Mouse (Mus musculus) heart, embryonic 11.5 days (tissue): ENCODE data around the gene Cacna1g. TPM values are rescaled to one million over a fixed set of nuclear protein-coding genes. Genes with fewer than 3 reads are reported as not detected.
A peak's percentile ranks its signal among the peaks of the same experiment; 100 is the strongest.

Experiments used
- ATAC-seq: fragments of 200-750 bp; cut with Nextera tagmentation; replicated peaks from 2 replicates; pipeline ENCODE4 v1.8.0; 2017; ENCODE audit warnings: moderate library complexity; ENCODE audit not compliant: insufficient number of reproducible peaks, low FRiP score, low TSS enrichment
- H3K27ac ChIP-seq: fragments of 300-500 bp; sonication (generic); 2 replicates; pipeline ENCODE4 v1.5.1; 2014; ENCODE audit warnings: mild to moderate bottlenecking, low read depth, low read length
- H3K27me3 ChIP-seq: fragments of 300-500 bp; sonication (generic); 2 replicates; pipeline ENCODE4 v1.6.1; 2014; ENCODE audit warnings: mild to moderate bottlenecking, low read length, mixed read lengths; ENCODE audit not compliant: control insufficient read depth, insufficient read depth
- H3K36me3 ChIP-seq: fragments of 300-500 bp; sonication (generic); 2 replicates; pipeline ENCODE4 v1.6.1; 2014; ENCODE audit warnings: mild to moderate bottlenecking, low read length, moderate library complexity, mixed read lengths; ENCODE audit not compliant: control insufficient read depth, insufficient read depth
- H3K4me1 ChIP-seq: fragments of 300-500 bp; sonication (generic); 2 replicates; pipeline ENCODE4 v1.6.1; 2014; ENCODE audit warnings: low read length; ENCODE audit not compliant: control insufficient read depth, insufficient read depth
- H3K4me2 ChIP-seq: fragments of 300-500 bp; sonication (generic); 2 replicates; pipeline ENCODE4 v1.6.1; 2014; ENCODE audit warnings: mild to moderate bottlenecking, moderate library complexity
- H3K4me3 ChIP-seq: fragments of 300-500 bp; sonication (generic); 2 replicates; pipeline ENCODE4 v1.5.1; 2014; ENCODE audit warnings: low read depth, low read length
- H3K9ac ChIP-seq: fragments of 300-500 bp; sonication (generic); 2 replicates; pipeline ENCODE4 v1.6.1; 2014; ENCODE audit warnings: mild to moderate bottlenecking, low read depth, low read length, moderate library complexity
- H3K9me3 ChIP-seq: fragments of 300-500 bp; sonication (generic); replicated peaks from 2 replicates; pipeline ENCODE4 v1.6.1; 2016; ENCODE audit warnings: low read length; ENCODE audit not compliant: control insufficient read depth
- WGBS: fragments of 180-500 bp; shearing (Covaris S2); extraction: QIAGEN DNeasy Blood & Tissue Kit; methylation state at CpG from one replicate; pipeline ENCODE4 v1.1.7; 2014; ENCODE audit not compliant: insufficient replicate concordance; 5-methylcytosine and 5-hydroxymethylcytosine counted together
- polyA plus RNA-seq: library from polyadenylated mRNA; unstranded; fragments of >200 nt; fragmentation: Nextera tagmentation; extraction: Ambion mirVana; gene quantifications from 2 replicates; pipeline ENCODE4 v1.2.1, GENCODE M21; 2014

Gene Cacna1g
- polyA plus RNA-seq, 1 experiment from 2014 or later, result 4.3 TPM

- H3K27ac ChIP-seq, result no peak overlapping the region
- H3K4me3 ChIP-seq, result no peak overlapping the region
- H3K27me3 ChIP-seq, result peaks cover 31% of the 10 kb centered on the region
- no peak overlapping the region for H3K9ac ChIP-seq
- WGBS, result 84% methylated on average over 9 of the region's 9 CpGs
- H3K36me3 ChIP-seq, result no peaks in the 10 kb centered on the region
- H3K9me3 ChIP-seq, result no peaks in the 10 kb centered on the region
- no peak overlapping the region for H3K4me2 ChIP-seq
- ATAC-seq, result no peak
- H3K4me1 ChIP-seq, result no peaks in the 10 kb centered on the region
These were observed 10.6 kb upstream of the Cacna1g start for GRCm38 (mm10) chr11:94484636-94485035.

- Histone ChIP-seq H3K27me3 (peaks cover 34% of the 10 kb centered on the region), H3K36me3 (no peaks in the 10 kb centered on the region), H3K9me3 (no peaks in the 10 kb centered on the region), H3K4me2 (no peak overlapping the region), H3K4me1 (no peaks in the 10 kb centered on the region), H3K4me3 (no peak overlapping the region), H3K9ac (no peak overlapping the region), H3K27ac (no peak overlapping the region)
- WGBS, result 76% methylated on average over 14 of the region's 14 CpGs
- ATAC-seq, result no peak
These were observed 9.9 kb upstream of the Cacna1g start for GRCm38 (mm10) chr11:94483921-94484320.

GRCm38 (mm10) chr11:94483436-94483835 lies 9.4 kb upstream of the Cacna1g start:
- no peak overlapping the region for H3K27ac ChIP-seq
- H3K9ac ChIP-seq, result no peak overlapping the region
- no peaks in the 10 kb centered on the region for H3K9me3 ChIP-seq
- peaks cover 39% of the 10 kb centered on the region for H3K27me3 ChIP-seq
- H3K4me2 ChIP-seq, result no peak overlapping the region
- H3K4me3 ChIP-seq, result no peak overlapping the region
- H3K4me1 ChIP-seq, result no peaks in the 10 kb centered on the region
- 76% methylated on average over 11 of the region's 11 CpGs for WGBS
- no peaks in the 10 kb centered on the region for H3K36me3 ChIP-seq
- ATAC-seq, result no peak

GRCm38 (mm10) chr11:94482738-94483137 lies 8.7 kb upstream of the Cacna1g start:
- Histone ChIP-seq H3K27me3 (peaks cover 42% of the 10 kb centered on the region), H3K4me3 (no peak overlapping the region), H3K36me3 (no peaks in the 10 kb centered on the region), H3K4me2 (no peak overlapping the region), H3K9me3 (no peaks in the 10 kb centered on the region), H3K4me1 (no peaks in the 10 kb centered on the region), H3K27ac (no peak overlapping the region), H3K9ac (no peak overlapping the region)
- no peak for ATAC-seq
- WGBS, result 86% methylated on average over 11 of the region's 11 CpGs

DNA sequence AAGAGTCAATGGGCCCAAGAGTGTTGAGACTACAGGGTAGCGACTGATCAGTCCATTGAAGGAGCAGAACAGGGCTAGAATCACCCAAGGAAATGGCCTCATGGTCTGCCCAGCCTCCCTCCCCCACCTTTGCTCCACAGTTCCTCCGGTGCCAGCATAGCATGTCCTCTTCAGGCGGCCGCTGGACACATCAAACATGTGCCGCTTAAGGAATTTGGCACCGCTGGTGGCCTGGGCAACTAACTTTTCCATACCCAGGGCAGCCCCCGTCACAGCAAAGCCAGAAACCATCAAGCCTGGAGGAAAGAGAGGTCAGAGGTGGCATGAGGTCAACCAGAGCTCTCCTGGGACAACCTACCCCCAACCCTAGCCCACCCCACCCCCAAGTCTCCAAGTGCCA lies 8.0 kb upstream of the Cacna1g start:
- Histone ChIP-seq H3K9ac (no peak overlapping the region), H3K4me1 (no peaks in the 10 kb centered on the region), H3K27ac (no peak overlapping the region), H3K4me2 (no peak overlapping the region), H3K27me3 (peaks cover 48% of the 10 kb centered on the region), H3K9me3 (no peaks in the 10 kb centered on the region), H3K36me3 (no peaks in the 10 kb centered on the region), H3K4me3 (no peak overlapping the region)
- WGBS, result 91% methylated on average over 7 of the region's 7 CpGs
- ATAC-seq, result no peak

- Histone ChIP-seq H3K4me2 (no peak overlapping the region), H3K36me3 (no peaks in the 10 kb centered on the region), H3K9ac (no peak overlapping the region), H3K27ac (no peak overlapping the region), H3K4me1 (no peaks in the 10 kb centered on the region), H3K4me3 (no peak overlapping the region), H3K9me3 (no peaks in the 10 kb centered on the region), H3K27me3 (peaks cover 54% of the 10 kb centered on the region)
- ATAC-seq, result no peak
- WGBS, result 83% methylated on average over 9 of the region's 9 CpGs
These were observed 6.4 kb upstream of the Cacna1g start for GRCm38 (mm10) chr11:94480382-94480781.

DNA sequence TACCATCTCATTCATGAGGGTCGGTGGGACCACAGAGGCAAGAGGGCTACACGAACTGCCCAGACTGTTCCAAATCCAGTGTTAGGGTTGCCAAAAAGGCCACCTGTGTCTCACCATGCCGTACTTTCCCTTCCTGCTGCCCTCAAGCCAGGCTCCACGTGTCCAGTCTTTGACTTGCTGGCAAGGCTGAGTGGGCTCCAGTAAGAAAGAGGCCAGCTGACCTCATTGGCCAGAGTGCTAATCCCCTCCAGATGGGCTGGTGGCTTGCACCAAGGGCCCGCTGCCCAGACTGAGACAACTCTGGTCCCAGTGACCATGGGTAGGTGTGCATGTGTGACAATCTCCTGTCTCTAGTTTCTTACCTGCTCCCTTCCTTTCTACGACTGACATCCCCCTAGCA lies 3.7 kb upstream of the Cacna1g start:
- WGBS, result 69% methylated on average over 6 of the region's 6 CpGs
- H3K27me3 ChIP-seq, result peaks cover 70% of the 10 kb centered on the region
- no peak overlapping the region for H3K9ac ChIP-seq
- H3K27ac ChIP-seq, result no peak overlapping the region
- H3K4me2 ChIP-seq, result no peak overlapping the region
- no peak for ATAC-seq
- no peak overlapping the region for H3K4me3 ChIP-seq
- H3K4me1 ChIP-seq, result peaks cover 15% of the 10 kb centered on the region
- H3K36me3 ChIP-seq, result no peaks in the 10 kb centered on the region
- H3K9me3 ChIP-seq, result no peaks in the 10 kb centered on the region

DNA sequence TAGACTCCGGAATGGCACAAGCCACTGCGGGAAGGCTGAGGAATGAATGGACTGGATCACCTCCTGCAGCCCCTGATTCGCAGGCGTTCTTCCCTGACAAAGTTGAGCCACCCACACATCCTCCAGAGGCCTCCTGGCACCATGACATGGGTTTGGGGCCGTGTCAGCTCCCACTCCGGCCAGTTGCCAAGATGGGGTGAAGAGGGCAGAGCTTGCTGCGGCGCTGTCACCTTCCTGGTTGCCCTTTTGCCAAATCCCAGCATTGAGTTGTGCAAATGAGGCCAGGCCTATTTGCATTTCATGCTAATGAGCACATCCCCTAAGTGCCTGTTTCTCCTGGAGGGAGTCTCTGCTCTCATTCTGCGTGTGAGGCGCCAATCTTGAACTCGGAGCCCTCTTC lies 1.7 kb upstream of the Cacna1g start:
- no peaks in the 10 kb centered on the region for H3K36me3 ChIP-seq
- H3K9ac ChIP-seq, result no peak overlapping the region
- H3K27me3 ChIP-seq, result peaks cover 86% of the 10 kb centered on the region
- no peak for ATAC-seq
- 16% methylated on average over 11 of the region's 11 CpGs for WGBS
- H3K4me1 ChIP-seq, result peaks cover 19% of the 10 kb centered on the region
- no peak overlapping the region for H3K4me3 ChIP-seq
- no peaks in the 10 kb centered on the region for H3K9me3 ChIP-seq
- H3K4me2 ChIP-seq, result no peak overlapping the region
- H3K27ac ChIP-seq, result no peak overlapping the region

GRCm38 (mm10) chr11:94474544-94474910 lies 529 bp upstream of the Cacna1g start:
- H3K4me2 ChIP-seq, result peak overlapping the region; percentile 99
- H3K4me3 ChIP-seq, result peak overlapping the region; percentile 67
- H3K27ac ChIP-seq, result no peak overlapping the region
- peaks cover 20% of the 10 kb centered on the region for H3K4me1 ChIP-seq
- H3K36me3 ChIP-seq, result no peaks in the 10 kb centered on the region
- WGBS, result 3% methylated on average over 11 of the region's 11 CpGs
- H3K27me3 ChIP-seq, result peaks cover 82% of the 10 kb centered on the region
- no peak overlapping the region for H3K9ac ChIP-seq
- ATAC-seq, result no peak
- no peaks in the 10 kb centered on the region for H3K9me3 ChIP-seq
